Mouse (Mus musculus) MEL-GATA-1-ER (cell line): ENCODE measurements at regions not wholly inside any gene's neighbourhood (a gene's known extent, or its start where the extent isn't known, plus 50 kb on each side); places are given as distances from the start of the nearest gene placed in this dataset.

Experiments used
- DNase-seq: peaks from one replicate; pipeline ENCODE4 v3.0.0-alpha.2; 2012; ENCODE audit warnings: low read depth; ENCODE audit errors: extremely low read depth

- peak; percentile 25 for DNase-seq
These were observed 1002.6 kb upstream of the Pcdh17 start for GRCm38 (mm10) chr14:83440806-83441205.
